ENCODE assay signal across 11 mouse cellular contexts in the genomic region with DNA sequence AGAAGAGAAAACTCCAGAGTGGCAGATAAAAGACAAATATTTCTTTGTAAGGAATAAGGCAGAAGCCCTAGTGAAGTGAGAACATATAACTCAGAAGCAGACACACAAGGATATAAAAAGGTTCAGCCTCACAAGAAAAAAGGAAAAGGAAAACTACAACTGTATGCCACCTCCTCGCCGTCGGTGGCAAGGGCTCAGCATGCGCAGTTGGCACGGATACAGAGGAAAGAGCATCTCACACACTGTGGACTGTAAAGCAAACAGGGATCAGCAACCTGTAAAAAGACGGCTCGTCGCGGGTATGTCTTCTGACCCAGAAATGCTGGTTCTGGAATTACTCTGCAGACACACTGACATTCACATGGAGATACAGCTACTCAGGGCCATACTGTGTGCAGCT.
"Had no signal": no experiment of that assay in that cellular context is flagged by ENCODE, and none has a peak within 500 bp of the region (broad histone marks: within the 10 kb centered on the region; RNA-seq: fewer than 3 reads in every experiment).

No protein-coding gene starts in this region.

- DNase-seq: kidney, adult 8-10 months; kidney, postnatal 10 days; layer of hippocampus, postnatal 36 days; liver; lung, adult 18-20 months; lung, postnatal 10 days; lung, postnatal 36 days; midbrain, embryonic 14.5 days; right cerebral cortex, postnatal 4 days; thymus, postnatal 25 days had no signal

- ATAC-seq: liver, embryonic 12.5 days had no signal
